Comparison of ENCODE assay signal across 8 mouse cellular contexts in genomic region chr7:81344544-81345446, GRCm38 (mm10). TPM values are rescaled to one million over a fixed set of nuclear protein-coding genes. Genes with fewer than 3 reads are reported as not detected.
DNase-seq lines count a peak whose midpoint lies in the region; ATAC-seq lines count a peak whose summit lies in the region.

Gene Rps17 (minus strand): TSS chr7:81345254.

- 0 out of 2 replicates have a peak, but pooled peaks cover 6% of the 10 kb centered on the region for H3K36me3 ChIP-seq in hindbrain, embryonic 11.5 days (ENCODE audit: control insufficient read depth, insufficient read depth, low read length)

- DNase-seq in MN1 (ENCODE audit: low spot score) = peak; percentile 96
- peak; percentile 96 for DNase-seq in cerebellum, adult 9-10 months
- DNase-seq in frontal cortex, adult 2 months (ENCODE audit: extremely low spot score in 1 of 2, low spot score in 1 of 2) = peak; percentile 87 to 98
- peak; percentile 98 for DNase-seq in hindbrain, embryonic 11.5 days (ENCODE audit: low spot score)
- peak; percentile 100 for DNase-seq in layer of hippocampus, postnatal 10 days (ENCODE audit: low spot score in 2 of 2)
- DNase-seq in lung, postnatal 10 days = peak; percentile 97
- DNase-seq in ovary, postnatal 36 days (ENCODE audit: low spot score) = peak; percentile 98
- peak; percentile 99 for DNase-seq in thymus, postnatal 25 days

- no peaks in the 10 kb centered on the region for H3K9me3 ChIP-seq in hindbrain, embryonic 11.5 days (ENCODE audit: control insufficient read depth, low read length)

- H3K4me3 ChIP-seq in hindbrain, embryonic 11.5 days (ENCODE audit: low read depth, low read length) = peak within 1 kb of the TSS; percentile 99

- peak within 1 kb of the TSS; percentile 80 for H3K27ac ChIP-seq in hindbrain, embryonic 11.5 days (ENCODE audit: low read depth, low read length)

- H3K4me1 ChIP-seq in hindbrain, embryonic 11.5 days (replicated peaks; ENCODE audit: control insufficient read depth, insufficient read depth, low read length) = peaks cover 12% of the 10 kb centered on the region

- H3K9ac ChIP-seq in hindbrain, embryonic 11.5 days (ENCODE audit: low read depth, low read length) = peak within 1 kb of the TSS; percentile 99

- under 1% methylated on average over 85 of the region's 85 CpGs for WGBS in hindbrain, embryonic 11.5 days

- H3K27me3 ChIP-seq in hindbrain, embryonic 11.5 days (ENCODE audit: control insufficient read depth, insufficient read depth, low read length) = no peaks in the 10 kb centered on the region

- peak within 1 kb of the TSS; percentile 83 for H3K4me2 ChIP-seq in hindbrain, embryonic 11.5 days (replicated peaks; ENCODE audit: low read depth, low read length)

- ATAC-seq in hindbrain, embryonic 11.5 days (ENCODE audit: low FRiP score) = peak; percentile 89

RNA-seq across cellular contexts. Expression of gene Rps17, which starts in this region (rescaled TPM):
- polyA plus RNA-seq in frontal cortex, adult 2 months (2012; rRNA removed) = 733 and 938 TPM in 2 replicates
- polyA plus RNA-seq in hindbrain, embryonic 11.5 days (2014; fragmentation: Nextera tagmentation; extraction: Ambion mirVana) = 1,086 and 1,110 TPM in 2 replicates
- 100 to 1,000 TPM; 682 to 705 TPM for total RNA-seq in layer of hippocampus, postnatal 10 days (2021)

Comparison
In these comparisons a context has a peak if more than half of its experiments do, and no peak if none do; other contexts are left out.
1. Peak in every context shown above with its lines: DNase-seq, ATAC-seq, H3K4me3 ChIP-seq and H3K27ac ChIP-seq.